Mouse (Mus musculus) bone marrow, adult 2 months (tissue): Measurements from ENCODE around the gene Ptch1.

Source experiments
- CTCF ChIP-seq: fragments of 200-500 bp; IDR thresholded peaks from 2 replicates; pipeline ENCODE4 v1.5.1; 2011; ENCODE audit warnings: low read length, control low read depth; ENCODE audit not compliant: control insufficient read depth, insufficient read depth
- POLR2A ChIP-seq: fragments of 200-500 bp; IDR thresholded peaks from 2 replicates; pipeline ENCODE4 v1.6.1; 2011; ENCODE audit warnings: low read depth, mild to moderate bottlenecking, control low read depth, low read length, borderline replicate concordance; ENCODE audit not compliant: control insufficient read depth

DNA sequence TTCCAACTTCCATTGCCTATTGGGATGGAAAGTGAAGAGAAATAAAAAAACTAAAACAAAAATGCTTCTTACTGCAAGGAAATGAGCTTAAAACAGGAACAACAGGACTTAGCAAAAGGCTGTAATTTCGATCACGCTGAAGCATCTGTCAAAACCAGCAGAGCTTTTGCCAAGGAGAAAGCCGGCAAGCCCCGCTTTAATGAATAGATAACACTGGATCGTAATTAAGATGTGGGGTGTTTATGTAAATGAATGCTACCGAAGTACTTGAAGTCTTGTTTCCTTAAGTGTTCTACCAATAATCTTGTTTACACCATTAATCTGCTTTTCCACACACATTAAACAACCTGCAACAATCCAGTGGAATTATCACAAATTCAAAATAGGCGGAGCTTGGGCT lies 28.1 kb downstream of the Ptch1 start:
- TF ChIP-seq CTCF (no peak), POLR2A (no peak)
